Mouse (Mus musculus): ENCODE measurements around the gene Ptprs. TPM values are rescaled to one million over a fixed set of nuclear protein-coding genes. Genes with fewer than 3 reads are reported as not detected.

Gene Ptprs
- polyA plus RNA-seq, 1 experiment from 2014 or later: 314 TPM

GRCm38 (mm10) chr17:56472733-56473610 is 3.3 kb downstream of the Ptprs start:
- WGBS: 2% methylated on average over 50 of the region's 50 CpGs
- peaks cover 12% of the 10 kb centered on the region; the same call in 1 of the 2 replicates for H3K27me3 ChIP-seq (replicated peaks)
- peak overlapping the region; percentile 99 for H3K9ac ChIP-seq
- peaks cover 12% of the 10 kb centered on the region; the same call in 1 of the 2 replicates for H3K36me3 ChIP-seq
- ATAC-seq (ENCODE audit: low FRiP score, low read depth): no peak
- no peaks in the 10 kb centered on the region for H3K9me3 ChIP-seq
- 0 out of 2 replicates have a peak overlapping the region, but pooled peaks have one; percentile 4 for H3K27ac ChIP-seq
- H3K4me1 ChIP-seq: peaks cover 78% of the 10 kb centered on the region
- peak overlapping the region; percentile 91 for H3K4me3 ChIP-seq
- H3K4me2 ChIP-seq (replicated peaks): peak overlapping the region; percentile 97

DNA sequence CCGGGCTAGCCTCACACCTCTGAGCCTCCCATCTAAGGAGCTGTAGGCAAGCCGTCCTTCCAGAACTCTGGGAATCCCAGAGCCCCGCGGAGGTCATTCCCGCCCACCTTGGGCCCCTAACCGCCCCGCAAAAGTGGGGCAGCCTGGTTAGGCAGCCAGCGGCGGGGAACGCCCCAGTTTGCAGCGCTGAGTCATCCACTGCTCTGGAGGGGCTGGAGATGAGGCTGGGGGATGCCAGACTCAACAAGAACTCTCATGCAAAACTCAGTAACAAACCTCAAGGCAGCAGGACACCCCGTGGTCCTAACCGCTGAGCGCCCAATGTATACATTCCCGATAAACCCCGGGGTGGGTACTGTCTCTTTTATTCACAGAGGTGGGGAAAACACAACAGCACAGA is 4.2 kb downstream of the Ptprs start:
- no peaks in the 10 kb centered on the region for H3K9me3 ChIP-seq
- H3K4me3 ChIP-seq: peak overlapping the region; percentile 91
- no peak overlapping the region for H3K27ac ChIP-seq
- H3K4me2 ChIP-seq (replicated peaks): peak overlapping the region; percentile 97
- peaks cover 82% of the 10 kb centered on the region for H3K4me1 ChIP-seq
- 10% methylated on average over 16 of the region's 16 CpGs for WGBS
- H3K9ac ChIP-seq: peak overlapping the region; percentile 99; the same call in 1 of the 2 replicates
- ATAC-seq (ENCODE audit: low FRiP score, low read depth): no peak
- H3K36me3 ChIP-seq: peaks cover 12% of the 10 kb centered on the region; the same call in 1 of the 2 replicates
- peaks cover 6% of the 10 kb centered on the region; the same call in 1 of the 2 replicates for H3K27me3 ChIP-seq (replicated peaks)

DNA sequence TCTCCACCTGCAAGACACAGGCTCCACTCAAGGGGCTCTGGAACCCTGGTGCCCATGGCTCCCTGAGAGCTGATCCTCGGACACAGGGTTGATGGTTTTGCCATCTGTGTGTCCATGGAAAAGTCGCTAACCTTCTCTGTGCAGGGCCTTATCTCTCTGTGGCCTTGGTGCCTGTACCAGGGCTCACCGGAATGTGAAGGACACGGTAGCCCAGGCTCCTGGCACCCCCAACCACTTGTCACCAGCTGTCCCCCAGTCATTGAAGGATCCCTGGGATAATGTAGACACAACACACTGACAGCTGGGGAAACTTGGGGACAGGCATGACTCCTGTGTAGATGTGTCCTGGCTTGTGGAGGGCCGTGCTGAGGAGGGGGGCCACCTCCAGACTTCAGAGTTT is 5.1 kb downstream of the Ptprs start:
- Histone ChIP-seq H3K4me3 (no peak overlapping the region; the same call in 1 of the 2 replicates), H3K4me1 (peaks cover 87% of the 10 kb centered on the region), H3K9ac (no peak overlapping the region), H3K9me3 (no peaks in the 10 kb centered on the region), H3K4me2 (replicated peaks) (peak overlapping the region; percentile 97), H3K27ac (no peak overlapping the region), H3K36me3 (peaks cover 12% of the 10 kb centered on the region; the same call in 1 of the 2 replicates), H3K27me3 (replicated peaks) (0 out of 2 replicates have a peak, but pooled peaks cover 3% of the 10 kb centered on the region)
- no peak for ATAC-seq (ENCODE audit: low FRiP score, low read depth)
- 80% methylated on average over 5 of the region's 5 CpGs for WGBS

DNA sequence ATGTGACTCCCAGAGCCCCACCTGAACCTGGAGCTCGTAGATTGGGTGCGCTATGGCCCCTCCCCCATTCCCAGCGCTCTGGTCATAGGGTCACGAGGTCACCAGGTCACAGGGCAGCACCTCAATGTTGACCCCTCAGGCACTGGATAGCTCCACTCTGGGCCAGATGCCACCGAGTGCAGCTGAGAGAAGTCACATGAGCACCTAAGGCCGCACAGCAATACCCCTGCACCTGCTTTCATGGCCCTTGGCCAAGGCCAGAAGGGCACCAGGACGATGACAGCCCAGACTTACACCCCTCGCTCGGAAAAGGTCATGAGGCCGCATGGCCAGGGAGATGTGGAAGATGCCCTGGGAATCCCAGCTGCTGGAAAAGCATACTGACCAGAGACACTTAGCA is 5.7 kb downstream of the Ptprs start:
- peak overlapping the region; percentile 28 for H3K4me3 ChIP-seq
- H3K9me3 ChIP-seq: no peaks in the 10 kb centered on the region
- H3K4me1 ChIP-seq: peaks cover 92% of the 10 kb centered on the region
- H3K9ac ChIP-seq: peak overlapping the region; percentile 51; the same call in 1 of the 2 replicates
- no peak overlapping the region for H3K27ac ChIP-seq
- H3K4me2 ChIP-seq (replicated peaks): peak overlapping the region; percentile 97
- ATAC-seq (ENCODE audit: low FRiP score, low read depth): no peak
- H3K36me3 ChIP-seq: peaks cover 12% of the 10 kb centered on the region; the same call in 1 of the 2 replicates
- 0 out of 2 replicates have a peak, but pooled peaks cover 3% of the 10 kb centered on the region for H3K27me3 ChIP-seq (replicated peaks)
- 16% methylated on average over 10 of the region's 10 CpGs for WGBS

DNA sequence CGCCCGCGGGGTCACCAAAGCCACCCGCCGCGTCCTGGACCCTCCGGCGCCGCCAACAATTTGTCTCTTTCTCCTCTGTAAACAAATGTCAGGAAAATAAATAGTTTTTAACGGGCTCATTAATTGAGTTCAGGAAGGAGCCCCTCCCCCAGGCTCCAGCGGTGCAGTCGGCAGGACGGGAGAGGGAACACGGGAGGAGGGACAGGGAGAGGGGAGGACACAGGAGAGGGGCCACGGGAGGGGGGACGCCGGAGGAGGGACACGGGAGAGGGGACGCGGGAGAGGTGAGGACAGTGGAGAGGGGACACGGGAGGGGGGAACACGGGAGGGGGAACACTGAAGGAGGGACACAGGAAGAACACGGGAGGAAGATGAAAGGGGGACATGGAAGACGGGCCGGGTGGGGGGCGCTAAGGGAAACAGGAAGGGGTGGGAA is 6.3 kb downstream of the Ptprs start:
- H3K27me3 ChIP-seq (replicated peaks): 0 out of 2 replicates have a peak, but pooled peaks cover 3% of the 10 kb centered on the region

GRCm38 (mm10) chr17:56469275-56469674 is 7.0 kb downstream of the Ptprs start:
- ATAC-seq (ENCODE audit: low FRiP score, low read depth): no peak
- 0 out of 2 replicates have a peak overlapping the region, but pooled peaks have one; percentile 13 for H3K9ac ChIP-seq
- H3K4me1 ChIP-seq: peaks cover 85% of the 10 kb centered on the region
- peak overlapping the region; percentile 97 for H3K4me2 ChIP-seq (replicated peaks)
- 25% methylated on average over 8 of the region's 8 CpGs for WGBS
- 0 out of 2 replicates have a peak, but pooled peaks cover 3% of the 10 kb centered on the region for H3K27me3 ChIP-seq (replicated peaks)
- H3K9me3 ChIP-seq: no peaks in the 10 kb centered on the region
- no peak overlapping the region for H3K4me3 ChIP-seq
- no peak overlapping the region; the same call in 1 of the 2 replicates for H3K27ac ChIP-seq
- peaks cover 14% of the 10 kb centered on the region; the same call in 1 of the 2 replicates for H3K36me3 ChIP-seq

More for the DNA sequence above, 6.3 kb downstream of the Ptprs start:
- peaks cover 91% of the 10 kb centered on the region for H3K4me1 ChIP-seq
- peaks cover 14% of the 10 kb centered on the region; the same call in 1 of the 2 replicates for H3K36me3 ChIP-seq
- peak overlapping the region; percentile 50; the same call in 1 of the 2 replicates for H3K27ac ChIP-seq
- peak overlapping the region; percentile 28 for H3K4me3 ChIP-seq
- 3% methylated on average over 26 of the region's 26 CpGs for WGBS
- H3K4me2 ChIP-seq (replicated peaks): peak overlapping the region; percentile 97
- H3K9ac ChIP-seq: peak overlapping the region; percentile 51; the same call in 1 of the 2 replicates
- H3K9me3 ChIP-seq: no peaks in the 10 kb centered on the region
- no peak for ATAC-seq (ENCODE audit: low FRiP score, low read depth)

- Histone ChIP-seq H3K9ac (0 out of 2 replicates have a peak overlapping the region, but pooled peaks have one; percentile 13), H3K4me1 (peaks cover 82% of the 10 kb centered on the region), H3K4me3 (no peak overlapping the region), H3K27ac (no peak overlapping the region; the same call in 1 of the 2 replicates), H3K4me2 (replicated peaks) (peak overlapping the region; percentile 97), H3K27me3 (replicated peaks) (0 out of 2 replicates have a peak, but pooled peaks cover 3% of the 10 kb centered on the region), H3K9me3 (no peaks in the 10 kb centered on the region), H3K36me3 (peaks cover 14% of the 10 kb centered on the region; the same call in 1 of the 2 replicates)
- 69% methylated on average over 7 of the region's 7 CpGs for WGBS
- no peak for ATAC-seq (ENCODE audit: low FRiP score, low read depth)
These were observed 7.4 kb downstream of the Ptprs start for GRCm38 (mm10) chr17:56468870-56469269.

GRCm38 (mm10) chr17:56468380-56468779 is 7.9 kb downstream of the Ptprs start:
- 92% methylated on average over 9 of the region's 9 CpGs for WGBS
- H3K36me3 ChIP-seq: peaks cover 14% of the 10 kb centered on the region; the same call in 1 of the 2 replicates
- 0 out of 2 replicates have a peak, but pooled peaks cover 3% of the 10 kb centered on the region for H3K27me3 ChIP-seq (replicated peaks)
- no peak overlapping the region for H3K9ac ChIP-seq
- peak overlapping the region; percentile 46; the same call in 1 of the 2 replicates for H3K4me2 ChIP-seq (replicated peaks)
- peaks cover 82% of the 10 kb centered on the region for H3K4me1 ChIP-seq
- H3K9me3 ChIP-seq: no peaks in the 10 kb centered on the region
- no peak for ATAC-seq (ENCODE audit: low FRiP score, low read depth)
- peak overlapping the region; percentile 80; the same call in 1 of the 2 replicates for H3K27ac ChIP-seq
- H3K4me3 ChIP-seq: no peak overlapping the region

GRCm38 (mm10) chr17:56467456-56467884 is 8.8 kb downstream of the Ptprs start:
- H3K27ac ChIP-seq: peak overlapping the region; percentile 80; the same call in 1 of the 2 replicates
- H3K36me3 ChIP-seq: peaks cover 14% of the 10 kb centered on the region; the same call in 1 of the 2 replicates
- peaks cover 82% of the 10 kb centered on the region for H3K4me1 ChIP-seq
- no peak overlapping the region for H3K4me3 ChIP-seq
- peak overlapping the region; percentile 46 for H3K4me2 ChIP-seq (replicated peaks)
- 0 out of 2 replicates have a peak, but pooled peaks cover 3% of the 10 kb centered on the region for H3K27me3 ChIP-seq (replicated peaks)
- no peaks in the 10 kb centered on the region for H3K9me3 ChIP-seq
- 29% methylated on average over 7 of the region's 7 CpGs for WGBS
- peak; percentile 61 for ATAC-seq (ENCODE audit: low FRiP score, low read depth)
- H3K9ac ChIP-seq: peak overlapping the region; percentile 21; the same call in 1 of the 2 replicates

DNA sequence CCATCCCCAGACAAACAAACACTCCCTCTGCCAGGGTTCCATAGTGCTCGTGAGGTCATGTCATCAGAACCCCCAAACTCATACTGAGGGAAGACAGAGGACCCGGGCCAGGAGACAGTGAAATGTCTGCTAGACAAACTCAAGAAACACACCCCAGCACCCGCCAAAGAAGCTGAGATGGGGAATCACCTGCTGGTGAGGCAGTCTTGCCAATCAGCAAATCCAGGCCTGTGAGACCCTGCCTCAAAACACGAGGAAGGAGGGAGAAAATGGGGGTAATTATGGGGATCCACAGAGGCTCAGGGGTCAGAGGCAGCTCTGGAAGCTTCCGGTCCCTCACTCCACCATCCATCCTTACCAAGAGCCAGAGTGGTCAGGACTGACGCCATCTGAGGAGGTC is 9.5 kb downstream of the Ptprs start:
- Histone ChIP-seq H3K36me3 (peaks cover 14% of the 10 kb centered on the region; the same call in 1 of the 2 replicates), H3K4me3 (no peak overlapping the region), H3K9me3 (no peaks in the 10 kb centered on the region), H3K9ac (0 out of 2 replicates have a peak overlapping the region, but pooled peaks have one; percentile 21), H3K27me3 (replicated peaks) (0 out of 2 replicates have a peak, but pooled peaks cover 3% of the 10 kb centered on the region), H3K4me1 (peaks cover 76% of the 10 kb centered on the region), H3K4me2 (replicated peaks) (peak overlapping the region; percentile 46), H3K27ac (peak overlapping the region; percentile 80; the same call in 1 of the 2 replicates)
- ATAC-seq (ENCODE audit: low FRiP score, low read depth): no peak
- WGBS: 75% methylated on average over 6 of the region's 6 CpGs

- WGBS: 79% methylated on average over 7 of the region's 7 CpGs
- Histone ChIP-seq H3K4me1 (peaks cover 74% of the 10 kb centered on the region), H3K4me3 (no peak overlapping the region), H3K9ac (no peak overlapping the region), H3K36me3 (peaks cover 14% of the 10 kb centered on the region; the same call in 1 of the 2 replicates), H3K4me2 (replicated peaks) (no peak overlapping the region), H3K9me3 (no peaks in the 10 kb centered on the region), H3K27me3 (replicated peaks) (no peaks in the 10 kb centered on the region), H3K27ac (no peak overlapping the region)
- ATAC-seq (ENCODE audit: low FRiP score, low read depth): no peak
These were observed 11.5 kb downstream of the Ptprs start for GRCm38 (mm10) chr17:56464817-56465216.
